Mouse (Mus musculus) macrophage (primary cell): ENCODE results near the gene 1700023F06Rik. TPM values are rescaled to one million over a fixed set of nuclear protein-coding genes. Genes with fewer than 3 reads are reported as not detected.
A peak's percentile ranks its signal among the peaks of the same experiment; 100 is the strongest.
"Not testable (repeated sequence)": the region's sequence is repeated elsewhere in the genome, so short reads cannot be mapped to it uniquely, and the experiment has no call there.

Experiments
- H3K27ac ChIP-seq: fragments of 350-480 bp; formaldehyde crosslinking; 2 replicates; pipeline ENCODE4 v1.9.0; 2021
- H3K36me3 ChIP-seq: fragments of 350-480 bp; formaldehyde crosslinking; 2 replicates; pipeline ENCODE4 v1.9.0; 2021; ENCODE audit errors: inconsistent target
- H3K4me3 ChIP-seq: fragments of 350-480 bp; formaldehyde crosslinking; 2 replicates; pipeline ENCODE4 v1.9.0; 2021; ENCODE audit errors: inconsistent target
- H3K79me2 ChIP-seq: fragments of 350-480 bp; formaldehyde crosslinking; 2 replicates; pipeline ENCODE4 v1.9.0; 2021; ENCODE audit errors: inconsistent target
- WGBS: methylation state at CpG from one replicate; pipeline ENCODE4 v1.1.7; 2026; ENCODE audit warnings: inconsistent platforms; ENCODE audit not compliant: missing documents; 5-methylcytosine and 5-hydroxymethylcytosine counted together
- polyA plus RNA-seq: library from polyadenylated mRNA; stranded (reverse); fragments of 250-400 nt; gene quantifications from 3 replicates; pipeline ENCODE4 v1.2.4, GENCODE M21; 2018; ENCODE audit warnings: inconsistent platforms

Gene 1700023F06Rik
- polyA plus RNA-seq, 1 experiment from 2014 or later: not detected

DNA sequence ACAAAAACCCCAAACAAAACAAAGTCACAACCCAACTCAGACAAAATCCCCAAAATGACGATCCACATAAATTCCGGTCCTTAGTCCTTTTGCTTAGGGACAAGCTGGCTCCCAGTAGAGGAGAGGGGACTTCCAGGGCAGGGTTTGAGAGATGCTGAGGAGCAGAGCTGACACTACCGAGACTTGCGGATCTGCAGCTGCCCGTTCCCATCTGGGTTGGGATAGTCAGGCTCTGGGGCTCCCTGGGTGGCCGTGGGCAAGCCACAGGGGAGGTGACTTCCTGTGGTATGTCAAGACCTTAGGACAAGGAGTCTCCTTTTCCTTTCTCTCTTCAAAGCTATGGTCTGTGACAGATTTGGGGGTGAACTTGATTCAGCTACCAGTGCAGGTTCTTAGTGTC lies 28.1 kb upstream of the 1700023F06Rik start:
- no peak overlapping the region for H3K4me3 ChIP-seq
- 92% methylated on average over 6 of the region's 6 CpGs for WGBS
- peaks cover 2% of the 10 kb centered on the region; the same call in 1 of the 2 replicates for H3K79me2 ChIP-seq
- H3K27ac ChIP-seq: no peak overlapping the region
- H3K36me3 ChIP-seq: peaks cover 73% of the 10 kb centered on the region

DNA sequence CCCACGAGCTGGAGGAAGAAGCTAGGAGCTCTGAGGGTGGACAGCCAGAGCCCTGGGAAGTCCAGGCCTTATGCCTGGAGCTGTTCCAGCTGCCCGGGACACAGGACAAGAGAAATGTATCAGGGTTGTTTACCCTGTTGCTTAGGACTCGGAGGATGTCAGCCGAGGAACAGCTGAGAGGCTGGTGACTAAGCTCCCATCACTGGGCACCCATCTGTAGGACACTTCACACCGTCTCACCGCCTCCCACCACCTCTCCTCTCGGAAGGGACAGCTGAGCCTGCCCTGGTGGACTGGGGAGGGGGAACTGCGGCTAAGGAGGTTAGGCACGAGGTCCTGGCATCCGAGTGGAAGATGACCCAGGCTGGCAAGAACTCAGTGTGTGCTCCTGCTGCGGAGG lies 27.3 kb upstream of the 1700023F06Rik start:
- peaks cover 73% of the 10 kb centered on the region for H3K36me3 ChIP-seq
- WGBS: 85% methylated on average over 10 of the region's 11 CpGs
- no peaks in the 10 kb centered on the region; the same call in 1 of the 2 replicates for H3K79me2 ChIP-seq
- no peak overlapping the region for H3K4me3 ChIP-seq
- H3K27ac ChIP-seq: no peak overlapping the region

- Histone ChIP-seq H3K27ac (no peak overlapping the region), H3K36me3 (peaks cover 73% of the 10 kb centered on the region), H3K79me2 (no peaks in the 10 kb centered on the region; the same call in 1 of the 2 replicates), H3K4me3 (no peak overlapping the region)
- WGBS: 100% methylated on average over 1 of the region's 1 CpGs
Measured at GRCm38 (mm10) chr11:103234447-103234846, 26.1 kb upstream of the 1700023F06Rik start.

- WGBS: 21% methylated on average over 7 of the region's 7 CpGs
Measured at GRCm38 (mm10) chr11:103232966-103233365, 24.6 kb upstream of the 1700023F06Rik start.

DNA sequence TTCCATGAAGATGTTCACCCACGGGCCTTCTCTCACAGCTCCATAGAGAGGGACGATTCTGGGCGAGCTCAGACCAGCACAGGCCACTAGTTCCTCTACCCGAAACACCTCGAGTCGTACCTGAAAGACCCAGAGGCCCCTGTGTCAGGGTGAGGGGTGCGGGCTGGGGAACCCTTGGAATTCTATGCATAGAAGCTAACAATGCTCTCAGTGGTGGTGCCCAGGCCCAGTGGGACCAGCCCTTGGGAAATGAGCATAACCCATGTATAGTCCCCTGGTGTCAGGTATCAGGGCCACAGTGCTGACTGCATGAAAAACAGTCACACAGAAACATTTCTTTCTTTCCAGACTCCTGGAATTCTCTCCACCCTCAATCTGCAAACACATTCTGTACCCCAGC lies 23.0 kb upstream of the 1700023F06Rik start:
- WGBS: 98% methylated on average over 7 of the region's 7 CpGs
- no peak overlapping the region for H3K4me3 ChIP-seq
- no peaks in the 10 kb centered on the region; the same call in 1 of the 2 replicates for H3K79me2 ChIP-seq
- H3K36me3 ChIP-seq: peaks cover 73% of the 10 kb centered on the region
- no peak overlapping the region for H3K27ac ChIP-seq

More at GRCm38 (mm10) chr11:103232966-103233365, 24.6 kb upstream of the 1700023F06Rik start:
- no peaks in the 10 kb centered on the region; the same call in 1 of the 2 replicates for H3K79me2 ChIP-seq
- H3K4me3 ChIP-seq: no peak overlapping the region
- H3K36me3 ChIP-seq: peaks cover 73% of the 10 kb centered on the region
- no peak overlapping the region for H3K27ac ChIP-seq

GRCm38 (mm10) chr11:103230626-103231025 lies 22.3 kb upstream of the 1700023F06Rik start:
- peaks cover 74% of the 10 kb centered on the region for H3K36me3 ChIP-seq
- no peak overlapping the region for H3K27ac ChIP-seq

DNA sequence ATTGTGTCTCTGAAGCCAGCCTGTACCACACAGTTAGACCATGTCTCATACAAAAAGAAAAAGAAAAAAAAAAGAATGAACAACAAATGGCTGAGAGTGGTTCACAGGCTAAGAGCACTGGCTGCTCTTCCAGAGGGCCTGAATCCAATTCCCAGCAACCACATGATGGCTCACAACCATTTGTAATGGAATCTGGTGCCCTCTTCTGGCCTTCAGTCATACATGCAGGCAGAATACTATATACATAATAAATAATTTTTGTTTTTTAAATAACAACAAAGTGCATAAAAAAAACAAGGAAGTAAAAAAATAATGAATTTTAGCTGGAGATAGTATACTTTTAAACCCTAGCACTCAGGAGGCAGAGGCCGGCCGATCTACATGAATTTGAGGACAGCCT lies 21.2 kb upstream of the 1700023F06Rik start:
- 96% methylated on average over 2 of the region's 2 CpGs for WGBS
- no peak overlapping the region for H3K27ac ChIP-seq
- no peaks in the 10 kb centered on the region; the same call in 1 of the 2 replicates for H3K79me2 ChIP-seq
- no peak overlapping the region for H3K4me3 ChIP-seq
- peaks cover 77% of the 10 kb centered on the region for H3K36me3 ChIP-seq

More at GRCm38 (mm10) chr11:103230626-103231025, 22.3 kb upstream of the 1700023F06Rik start:
- WGBS: 94% methylated on average over 18 of the region's 19 CpGs
- H3K79me2 ChIP-seq: no peaks in the 10 kb centered on the region; the same call in 1 of the 2 replicates
- no peak overlapping the region for H3K4me3 ChIP-seq

DNA sequence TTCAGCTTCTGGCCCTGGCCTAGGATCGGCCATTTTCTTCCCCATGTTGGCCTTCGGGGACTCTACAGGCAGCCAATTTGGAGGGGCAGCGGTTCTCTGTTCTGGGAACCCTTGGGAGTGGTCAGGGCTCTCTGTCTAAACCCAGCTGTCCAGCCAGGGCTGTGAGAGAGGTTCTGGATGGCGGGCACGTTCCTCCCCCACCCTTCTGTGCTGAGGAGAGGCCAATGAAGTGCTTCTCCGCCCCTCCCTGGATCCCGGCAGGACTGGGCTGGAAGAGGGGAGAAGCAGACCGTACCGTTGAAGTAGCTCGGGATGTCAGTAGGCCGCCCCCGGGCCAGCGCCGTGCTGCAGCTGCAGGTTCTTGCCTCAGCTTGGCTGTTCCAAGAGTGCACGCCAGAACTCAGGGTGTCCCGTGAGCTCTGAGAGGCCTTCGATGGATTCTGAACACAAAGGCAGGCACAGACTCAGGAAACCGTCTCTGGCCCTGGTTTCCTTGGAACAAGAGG lies 15.6 kb upstream of the 1700023F06Rik start:
- no peaks in the 10 kb centered on the region for H3K79me2 ChIP-seq
- no peak overlapping the region for H3K4me3 ChIP-seq
- 87% methylated on average over 11 of the region's 18 CpGs for WGBS
- H3K36me3 ChIP-seq: peaks cover 69% of the 10 kb centered on the region
- H3K27ac ChIP-seq: peak overlapping the region; percentile 91

DNA sequence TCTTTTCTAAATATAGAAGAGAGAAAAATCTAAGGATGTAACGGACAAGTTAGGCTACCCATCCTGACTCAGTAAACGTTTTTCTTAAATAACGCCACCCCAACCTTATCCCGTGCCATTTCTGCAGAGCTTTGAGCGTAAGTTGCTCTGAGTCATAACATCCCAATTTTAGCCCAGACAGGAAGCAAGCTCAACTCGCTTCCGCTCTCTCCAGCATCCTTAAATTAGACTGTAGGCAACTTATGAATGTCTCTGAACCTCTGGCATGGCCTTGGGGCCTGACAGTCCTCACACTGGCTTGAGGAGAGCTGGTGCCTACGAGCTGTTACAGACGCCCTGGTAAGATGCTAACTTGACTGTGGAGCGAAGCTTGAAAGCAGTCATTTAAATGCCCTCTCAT lies 15.1 kb upstream of the 1700023F06Rik start:
- 34% methylated on average over 10 of the region's 10 CpGs for WGBS
- Histone ChIP-seq H3K27ac (peak overlapping the region; percentile 91), H3K79me2 (no peaks in the 10 kb centered on the region), H3K36me3 (peaks cover 63% of the 10 kb centered on the region), H3K4me3 (no peak overlapping the region)

DNA sequence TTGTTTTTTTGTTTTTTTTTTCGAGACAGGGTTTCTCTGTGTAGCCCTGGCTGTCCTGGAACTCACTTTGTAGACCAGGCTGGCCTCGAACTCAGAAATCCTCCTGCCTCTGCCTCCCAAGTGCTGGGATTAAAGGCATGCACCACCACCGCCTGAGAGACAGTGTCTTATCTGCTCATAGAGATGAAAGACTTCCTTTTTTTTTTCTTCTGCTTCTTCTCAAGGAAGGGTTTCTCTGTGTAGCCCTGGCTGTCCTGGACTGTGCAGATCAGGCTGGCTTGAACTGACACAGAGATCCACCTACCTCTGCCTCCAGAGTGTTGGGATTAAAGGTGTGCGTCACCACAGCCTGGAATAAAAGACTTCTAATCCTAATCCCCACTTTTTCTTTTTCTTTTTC lies 14.4 kb upstream of the 1700023F06Rik start:
- Histone ChIP-seq H3K36me3 (peaks cover 56% of the 10 kb centered on the region), H3K27ac (peak overlapping the region; percentile 91)
- not testable (repeated sequence) for H3K79me2 ChIP-seq, H3K4me3 ChIP-seq
- 83% methylated on average over 2 of the region's 4 CpGs for WGBS

DNA sequence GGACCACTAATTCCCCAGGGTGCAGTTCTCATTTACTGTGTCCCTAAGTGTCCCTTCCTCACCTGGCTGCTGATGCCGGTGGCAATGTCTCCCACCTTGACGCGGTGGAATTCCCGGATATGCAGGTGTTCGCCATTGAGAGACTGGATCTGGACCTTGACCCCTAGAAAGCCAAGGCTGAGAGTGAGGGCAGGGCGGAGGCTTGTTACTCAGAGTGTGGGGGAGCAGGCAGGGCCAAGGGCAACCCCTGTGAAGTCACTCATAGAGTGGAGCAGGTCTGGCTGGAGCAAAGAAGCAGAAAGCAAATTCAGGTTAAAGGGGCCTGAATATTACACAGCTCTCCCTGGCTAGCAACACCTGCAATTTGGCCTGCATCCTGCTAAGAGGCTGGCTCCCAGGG lies 13.1 kb upstream of the 1700023F06Rik start:
- Histone ChIP-seq H3K27ac (no peak overlapping the region), H3K36me3 (peaks cover 43% of the 10 kb centered on the region), H3K4me3 (no peak overlapping the region), H3K79me2 (no peaks in the 10 kb centered on the region)
- WGBS: 93% methylated on average over 5 of the region's 6 CpGs

GRCm38 (mm10) chr11:103219995-103220394 lies 11.6 kb upstream of the 1700023F06Rik start:
- H3K4me3 ChIP-seq: no peak overlapping the region
- no peaks in the 10 kb centered on the region for H3K79me2 ChIP-seq
- peaks cover 29% of the 10 kb centered on the region; the same call in 1 of the 2 replicates for H3K36me3 ChIP-seq
- WGBS: 88% methylated on average over 4 of the region's 4 CpGs
- H3K27ac ChIP-seq: no peak overlapping the region

- WGBS: 98% methylated on average over 5 of the region's 5 CpGs
- Histone ChIP-seq H3K27ac (no peak overlapping the region), H3K79me2 (no peaks in the 10 kb centered on the region), H3K36me3 (peaks cover 27% of the 10 kb centered on the region; the same call in 1 of the 2 replicates), H3K4me3 (no peak overlapping the region)
Measured at GRCm38 (mm10) chr11:103219259-103219658, 10.9 kb upstream of the 1700023F06Rik start.

DNA sequence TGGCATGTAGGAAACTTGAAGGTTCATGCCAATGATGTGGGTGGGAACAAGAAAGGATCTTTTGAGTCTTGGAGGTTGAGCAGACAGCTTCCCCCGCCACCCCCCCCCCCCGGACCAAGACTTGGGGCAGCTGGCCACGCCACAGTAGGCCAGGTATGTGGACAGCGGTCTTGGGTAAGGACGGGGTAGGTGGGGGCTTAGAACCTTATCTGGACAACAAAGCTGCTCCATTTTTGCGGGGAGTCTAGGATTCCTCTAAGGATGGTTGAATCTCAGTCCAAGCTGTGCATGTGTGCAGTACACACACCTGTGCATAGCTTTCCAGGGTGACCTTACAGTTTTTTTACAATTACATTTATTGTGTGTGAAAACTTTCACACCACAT lies 10.2 kb upstream of the 1700023F06Rik start:
- H3K36me3 ChIP-seq: peaks cover 27% of the 10 kb centered on the region; the same call in 1 of the 2 replicates
- no peaks in the 10 kb centered on the region for H3K79me2 ChIP-seq
- H3K4me3 ChIP-seq: peak overlapping the region; percentile 30
- WGBS: 35% methylated on average over 6 of the region's 6 CpGs
- H3K27ac ChIP-seq: no peak overlapping the region

DNA sequence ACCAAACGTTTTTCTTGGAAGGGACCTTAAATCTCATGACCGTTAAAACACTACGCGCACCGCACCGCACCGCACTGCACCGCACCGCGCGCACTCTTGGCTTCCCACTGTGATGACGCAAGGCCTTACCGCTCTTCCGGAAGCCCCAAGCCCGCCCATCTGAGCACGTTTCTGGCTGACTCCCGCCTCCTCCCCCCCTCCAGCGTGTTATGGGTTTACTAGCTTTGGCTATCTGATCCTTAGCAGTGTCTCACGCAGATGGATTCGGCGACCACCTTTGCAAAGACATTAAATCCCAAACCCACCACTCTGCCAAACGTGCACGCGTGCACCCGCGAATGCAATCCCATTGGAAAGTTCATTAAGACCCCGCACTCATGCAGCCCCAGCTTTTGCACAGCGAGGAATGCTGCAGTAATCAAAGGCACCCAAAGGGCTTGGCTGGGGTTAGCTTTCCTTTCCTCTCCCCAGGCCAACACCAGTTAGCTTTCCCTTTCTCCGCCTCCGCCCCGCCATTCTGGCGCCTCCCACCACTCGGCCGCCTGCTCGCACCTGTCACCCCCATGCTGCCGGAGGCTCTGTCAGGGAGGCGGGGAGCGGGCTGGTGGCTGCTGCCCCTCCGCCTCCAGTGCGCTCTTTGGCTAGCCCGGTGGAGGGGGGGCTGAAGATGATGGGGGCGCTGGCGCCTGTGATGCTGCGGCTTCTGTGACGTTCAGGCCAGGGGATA lies 9.6 kb upstream of the 1700023F06Rik start, which contains the start of gene Spata32:
Gene Spata32 (minus strand): TSS at position 643 of the 727 bp plus-strand sequence.
- 2% methylated on average over 37 of the region's 45 CpGs for WGBS

More for the DNA sequence above, 9.6 kb upstream of the 1700023F06Rik start, which contains the start of gene Spata32:
- Histone ChIP-seq H3K27ac (no peak within 1 kb of the TSS), H3K79me2 (no peaks in the 10 kb centered on the region), H3K36me3 (peaks cover 27% of the 10 kb centered on the region; the same call in 1 of the 2 replicates), H3K4me3 (peak within 1 kb of the TSS; percentile 30)
